Mouse (Mus musculus) small intestine, adult 2 months (tissue): Measurements from ENCODE around the gene Dffa. TPM values are rescaled to one million over a fixed set of nuclear protein-coding genes. Genes with fewer than 3 reads are reported as not detected.
"Not testable (repeated sequence)": the region's sequence is repeated elsewhere in the genome, so short reads cannot be mapped to it uniquely, and the experiment has no call there.

ENCODE experiments used
- H3K27ac ChIP-seq: fragments of 200-500 bp; 2 replicates; pipeline ENCODE4 v1.5.1; 2012; ENCODE audit warnings: low read depth, low read length, control low read depth, inconsistent platforms; ENCODE audit not compliant: insufficient read depth
- H3K27me3 ChIP-seq: fragments of 200-500 bp; 2 replicates; pipeline ENCODE4 v1.6.1; 2012; ENCODE audit warnings: mild to moderate bottlenecking, moderate library complexity, low read length, inconsistent platforms; ENCODE audit not compliant: control insufficient read depth, insufficient read depth
- H3K36me3 ChIP-seq: fragments of 200-500 bp; 2 replicates; pipeline ENCODE4 v1.6.1; 2012; ENCODE audit warnings: mild to moderate bottlenecking, low read length, control low read depth, inconsistent platforms; ENCODE audit not compliant: control insufficient read depth, insufficient read depth
- H3K4me1 ChIP-seq: fragments of 200-500 bp; 2 replicates; pipeline ENCODE4 v1.6.1; 2012; ENCODE audit warnings: low read length, inconsistent platforms, mixed read lengths; ENCODE audit not compliant: control insufficient read depth, insufficient read depth, insufficient read length
- H3K4me3 ChIP-seq: fragments of 200-500 bp; 2 replicates; pipeline ENCODE4 v1.5.1; 2012; ENCODE audit warnings: low read depth, mild to moderate bottlenecking, control low read depth, inconsistent platforms, low read length, moderate library complexity
- CTCF ChIP-seq: fragments of 200-500 bp; IDR thresholded peaks from 2 replicates; pipeline ENCODE4 v1.5.1; 2012; ENCODE audit warnings: low read depth, mild to moderate bottlenecking, control low read depth, inconsistent platforms, low read length, moderate library complexity, mixed read lengths; ENCODE audit not compliant: insufficient replicate concordance, insufficient read length; ENCODE audit errors: extremely low read depth
- POLR2A ChIP-seq: fragments of 200-500 bp; IDR thresholded peaks from 2 replicates; pipeline ENCODE4 v1.6.1; 2012; ENCODE audit warnings: low read depth, mild to moderate bottlenecking, control low read depth, inconsistent platforms, low read length, moderate library complexity
- WGBS: fragments of 180-500 bp; shearing (Covaris S2); methylation state at CpG from one replicate; pipeline ENCODE4 v1.1.7; 2018; 5-methylcytosine and 5-hydroxymethylcytosine counted together
- polyA plus RNA-seq: library from polyadenylated mRNA; depleted of rRNA; stranded (reverse); fragments of >200 nt; gene quantifications from 2 replicates; pipeline ENCODE4 v1.2.3, GENCODE M21; 2012; rRNA removed

Gene Dffa
- polyA plus RNA-seq, 1 experiment: 13.7 TPM

DNA sequence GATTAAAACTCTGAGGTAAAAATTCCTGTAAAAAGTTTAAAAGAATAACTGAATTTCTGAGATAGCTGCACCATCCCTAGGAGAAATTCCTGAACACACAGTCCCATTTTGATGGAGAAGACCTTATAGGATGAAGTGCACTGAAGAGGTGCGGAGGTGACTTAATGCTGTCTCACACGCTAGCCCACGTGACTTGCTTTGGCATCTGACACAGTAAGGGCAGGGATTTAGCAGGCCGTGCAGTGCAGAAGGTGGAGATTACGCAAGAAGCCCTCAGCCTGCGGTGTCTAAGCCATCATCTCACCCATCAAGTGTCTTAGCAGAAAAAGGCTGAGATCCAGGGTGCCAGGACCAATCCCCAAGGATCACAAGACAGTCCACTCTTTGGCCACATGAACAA, 57.2 kb downstream of the Dffa start:
- Histone ChIP-seq H3K27ac (no peak overlapping the region), H3K27me3 (no peaks in the 10 kb centered on the region), H3K4me1 (0 out of 2 replicates have a peak, but pooled peaks cover 5% of the 10 kb centered on the region), H3K4me3 (no peak overlapping the region), H3K36me3 (peaks cover 77% of the 10 kb centered on the region)
- 87% methylated on average over 6 of the region's 6 CpGs for WGBS
- no peak for TF ChIP-seq POLR2A
- TF ChIP-seq CTCF: no peak

DNA sequence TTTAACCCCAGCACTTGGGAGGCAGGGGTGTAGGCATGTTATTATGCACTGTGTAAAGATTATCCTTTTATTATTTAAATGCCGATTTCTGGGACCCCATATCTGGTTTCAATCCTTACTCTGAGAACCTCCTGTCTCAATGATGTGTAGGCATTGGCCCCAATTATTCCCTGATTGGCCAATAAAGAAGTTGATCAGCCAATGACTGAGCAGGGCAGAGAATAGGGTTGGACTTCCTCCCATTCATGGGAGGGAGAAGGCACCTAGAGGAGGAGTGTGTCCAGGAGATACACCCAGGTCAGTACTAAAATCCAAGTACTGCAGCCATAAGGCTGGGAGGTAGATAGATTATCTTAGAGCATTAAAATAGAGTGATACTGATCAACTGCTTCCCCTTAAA, 59.2 kb downstream of the Dffa start:
- TF ChIP-seq CTCF: no peak
- no peak for TF ChIP-seq POLR2A
- Histone ChIP-seq H3K4me3 (no peak overlapping the region), H3K27ac (no peak overlapping the region), H3K4me1 (0 out of 2 replicates have a peak, but pooled peaks cover 5% of the 10 kb centered on the region), H3K27me3 (no peaks in the 10 kb centered on the region), H3K36me3 (peaks cover 59% of the 10 kb centered on the region)
- 50% methylated on average over 1 of the region's 1 CpGs for WGBS

DNA sequence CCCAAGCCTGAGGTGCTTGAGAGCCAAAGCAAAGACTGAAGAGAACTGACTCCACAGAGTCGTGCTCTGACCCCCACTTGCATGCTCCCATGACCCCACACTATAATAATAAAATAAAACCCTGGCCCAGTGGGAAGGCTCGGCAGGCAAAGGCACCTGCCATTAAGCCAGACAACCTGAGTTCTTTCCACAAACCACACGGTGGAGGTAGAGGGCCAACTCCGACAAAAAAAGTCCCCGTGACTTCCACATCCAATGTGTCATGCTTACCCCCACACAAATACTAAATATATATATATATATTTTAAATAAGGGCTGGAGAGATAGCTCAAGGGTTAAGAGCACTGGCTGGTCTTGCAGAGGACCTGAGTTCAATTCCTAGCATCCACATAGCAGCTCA, 60.2 kb downstream of the Dffa start:
- 30% methylated on average over 5 of the region's 5 CpGs for WGBS

DNA sequence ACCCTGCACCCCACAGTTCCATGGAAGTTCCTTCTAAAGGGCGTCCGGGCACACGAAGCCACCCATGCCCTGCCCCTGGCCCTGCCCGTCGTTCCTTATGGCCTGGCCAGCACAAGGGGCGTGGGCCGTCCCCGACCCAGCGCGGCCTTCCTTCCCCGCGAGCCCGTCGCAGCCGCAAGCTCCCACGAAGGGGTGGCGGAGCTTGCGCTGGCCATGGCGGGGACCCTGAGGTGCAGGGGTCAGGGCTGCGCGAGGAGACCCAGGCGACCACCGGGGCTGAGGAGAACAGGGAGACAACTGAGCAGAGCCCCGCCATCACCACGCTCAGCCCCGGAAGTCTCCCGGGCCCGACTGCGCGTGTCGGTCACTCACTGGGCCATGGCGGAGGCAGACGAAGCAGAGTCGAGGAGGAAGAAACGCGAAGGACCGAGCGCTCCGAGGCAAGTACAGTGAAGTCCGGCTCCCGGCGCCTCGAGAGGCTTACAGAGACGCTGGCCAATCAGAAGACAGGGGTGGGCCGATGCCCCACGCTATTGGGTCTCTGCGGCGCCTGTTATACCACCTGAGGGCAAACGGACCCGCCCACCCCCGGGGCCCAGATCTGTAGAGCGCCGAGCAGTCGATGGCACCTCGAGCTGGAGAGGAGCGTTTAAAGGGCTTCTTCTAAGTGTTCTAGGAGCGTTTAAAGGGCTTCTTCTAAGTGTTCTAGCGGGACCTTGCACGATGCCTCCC, 62.4 kb downstream of the Dffa start, which contains the start of gene Pgd:
Pgd (minus strand) TSS at position 557 of the 732 bp plus-strand sequence.
- TF ChIP-seq CTCF (no peak), POLR2A (peak; percentile 96)

More for the DNA sequence above, 60.2 kb downstream of the Dffa start:
- Histone ChIP-seq H3K27me3 (no peaks in the 10 kb centered on the region), H3K27ac (no peak overlapping the region), H3K36me3 (peaks cover 49% of the 10 kb centered on the region), H3K4me3 (no peak overlapping the region), H3K4me1 (peaks cover 9% of the 10 kb centered on the region; the same call in 1 of the 2 replicates)
- peak; percentile 37; the same call in 1 of the 2 replicates for TF ChIP-seq CTCF
- no peak for TF ChIP-seq POLR2A

GRCm38 (mm10) chr4:149166957-149167611, 63.1 kb downstream of the Dffa start:
- Histone ChIP-seq H3K4me3 (peak overlapping the region; percentile 94), H3K36me3 (peaks cover 25% of the 10 kb centered on the region), H3K27ac (peak overlapping the region; percentile 85), H3K4me1 (peaks cover 20% of the 10 kb centered on the region), H3K27me3 (no peaks in the 10 kb centered on the region)
- WGBS: under 1% methylated on average over 27 of the region's 27 CpGs
- no peak for TF ChIP-seq CTCF
- peak; percentile 37; the same call in 1 of the 2 replicates for TF ChIP-seq POLR2A

More for the DNA sequence above, 62.4 kb downstream of the Dffa start, which contains the start of gene Pgd:
- under 1% methylated on average over 59 of the region's 59 CpGs for WGBS
- Histone ChIP-seq H3K27me3 (no peaks in the 10 kb centered on the region), H3K4me3 (peak within 1 kb of the TSS; percentile 94), H3K27ac (peak within 1 kb of the TSS; percentile 96), H3K4me1 (peaks cover 17% of the 10 kb centered on the region; the same call in 1 of the 2 replicates), H3K36me3 (peaks cover 30% of the 10 kb centered on the region)

GRCm38 (mm10) chr4:149168016-149168415, 64.1 kb downstream of the Dffa start:
- Histone ChIP-seq H3K36me3 (peaks cover 21% of the 10 kb centered on the region), H3K4me1 (peaks cover 23% of the 10 kb centered on the region), H3K27me3 (no peaks in the 10 kb centered on the region), H3K27ac (peak overlapping the region; percentile 57), H3K4me3 (no peak overlapping the region)
- 40% methylated on average over 2 of the region's 2 CpGs for WGBS
- TF ChIP-seq POLR2A (no peak), CTCF (no peak)

GRCm38 (mm10) chr4:149169926-149170325, 66.0 kb downstream of the Dffa start:
- WGBS: 35% methylated on average over 7 of the region's 8 CpGs
- H3K27ac ChIP-seq: peak overlapping the region; percentile 100

More at GRCm38 (mm10) chr4:149169926-149170325, 66.0 kb downstream of the Dffa start:
- H3K36me3 ChIP-seq, H3K27me3 ChIP-seq: not testable (repeated sequence)
- H3K4me1 ChIP-seq: peaks cover 22% of the 10 kb centered on the region
- H3K4me3 ChIP-seq: peak overlapping the region; percentile 1; the same call in 1 of the 2 replicates

Other genes starting within 250 kb of the Dffa start
- 23.1 and 49.4 TPM in 2 replicates for gene Pex14, start 4.3 kb upstream of the Dffa start, polyA plus RNA-seq
- gene Cort, start 22.6 kb downstream of the Dffa start, polyA plus RNA-seq: not detected in 2 replicates
- gene Cenps, start 33.5 kb downstream of the Dffa start, polyA plus RNA-seq: 0.77 and 1.9 TPM in 2 replicates
- gene Pgd, start 62.6 kb downstream of the Dffa start, polyA plus RNA-seq: 183 and 292 TPM in 2 replicates
- 9.4 and 19.4 TPM in 2 replicates for gene Kif1b, start 203.5 kb downstream of the Dffa start, polyA plus RNA-seq